Mouse (Mus musculus) gonadal fat pad, adult 2 months (tissue): ENCODE measurements around the gene Slc26a8. TPM values are rescaled to one million over a fixed set of nuclear protein-coding genes. Genes with fewer than 3 reads are reported as not detected.

Experiments
- DNase-seq: peaks from one replicate; pipeline ENCODE4 v3.0.0-alpha.2; 2012; ENCODE audit warnings: low read depth
- polyA plus RNA-seq: library from polyadenylated mRNA; depleted of rRNA; stranded (reverse); fragments of >200 nt; gene quantifications from 2 replicates; pipeline ENCODE4 v1.2.3, GENCODE M21; 2012

The Slc26a8 gene
- polyA plus RNA-seq, 1 experiment: 2.3 TPM

GRCm38 (mm10) chr17:28640113-28640512 is 49.9 kb downstream of the Slc26a8 start:
- DNase-seq: no peak

DNA sequence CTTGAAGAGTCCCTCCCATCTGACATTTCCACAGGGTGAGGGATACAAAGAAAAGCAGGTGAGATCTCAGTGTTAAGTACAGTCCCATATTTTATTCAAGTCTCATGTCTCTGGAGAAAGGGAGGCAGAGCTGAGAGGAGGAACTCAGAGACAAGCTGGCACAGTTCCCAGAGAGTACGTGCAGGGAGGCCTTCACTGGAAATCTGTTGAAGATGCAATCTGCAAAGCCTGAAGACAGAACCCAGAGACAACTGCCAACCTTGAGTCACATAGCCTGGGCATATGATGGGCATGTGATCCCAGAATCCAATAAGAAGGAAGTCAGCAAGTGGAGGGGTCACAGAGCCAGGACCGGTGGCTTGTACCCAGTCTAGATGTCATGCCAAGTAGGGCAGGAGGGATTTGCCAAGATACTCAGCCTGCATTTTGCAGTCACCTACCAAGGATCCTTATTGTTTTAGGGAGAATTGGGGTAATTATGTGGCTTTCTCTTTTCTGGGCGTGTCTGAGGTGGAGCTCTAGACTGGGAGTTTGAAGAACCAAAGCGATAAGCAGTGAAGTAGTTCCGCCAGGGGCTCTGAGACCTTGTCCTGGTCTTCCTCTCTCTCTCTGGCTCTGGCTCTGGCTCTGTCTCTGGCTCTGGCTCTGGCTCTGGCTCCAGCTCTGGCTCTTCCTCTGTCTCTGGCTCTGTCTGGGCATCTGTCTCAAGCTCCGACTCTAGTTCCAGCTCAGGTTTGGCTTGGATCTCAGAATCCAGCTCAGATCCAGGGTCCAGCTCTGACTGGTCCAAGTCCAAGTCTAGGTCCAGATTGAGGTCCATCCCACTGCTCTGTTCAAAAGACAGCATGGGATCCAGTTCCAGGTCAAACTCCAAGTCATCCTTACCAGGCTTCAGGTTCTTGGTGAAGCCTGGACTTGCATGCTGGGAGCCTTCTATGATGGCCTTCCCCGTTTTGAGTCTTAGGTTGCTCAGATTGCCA is 52.0 kb downstream of the Slc26a8 start:
- no peak for DNase-seq

- DNase-seq: no peak
Measured at GRCm38 (mm10) chr17:28635842-28636241, 54.2 kb downstream of the Slc26a8 start.

DNA sequence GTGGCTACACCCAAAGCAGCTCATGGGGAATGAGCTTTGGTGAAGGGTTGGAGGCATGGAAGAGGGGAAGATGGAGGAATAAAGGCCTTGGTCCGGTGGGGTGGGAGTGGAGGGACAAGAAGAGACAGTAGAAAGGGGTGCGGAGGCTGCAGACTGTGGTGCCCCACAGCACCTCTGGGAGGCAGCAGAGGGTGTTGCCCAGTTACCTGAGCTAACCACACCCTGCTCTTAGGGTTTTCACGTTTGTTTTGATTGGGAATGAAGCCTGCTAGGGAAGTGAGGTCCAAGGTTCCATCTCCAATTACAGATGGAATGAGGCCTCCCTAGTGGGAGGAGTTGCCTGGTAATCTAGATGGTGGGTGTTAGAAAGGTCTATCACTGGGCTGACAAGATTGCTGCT is 60.9 kb downstream of the Slc26a8 start:
- no peak for DNase-seq

DNA sequence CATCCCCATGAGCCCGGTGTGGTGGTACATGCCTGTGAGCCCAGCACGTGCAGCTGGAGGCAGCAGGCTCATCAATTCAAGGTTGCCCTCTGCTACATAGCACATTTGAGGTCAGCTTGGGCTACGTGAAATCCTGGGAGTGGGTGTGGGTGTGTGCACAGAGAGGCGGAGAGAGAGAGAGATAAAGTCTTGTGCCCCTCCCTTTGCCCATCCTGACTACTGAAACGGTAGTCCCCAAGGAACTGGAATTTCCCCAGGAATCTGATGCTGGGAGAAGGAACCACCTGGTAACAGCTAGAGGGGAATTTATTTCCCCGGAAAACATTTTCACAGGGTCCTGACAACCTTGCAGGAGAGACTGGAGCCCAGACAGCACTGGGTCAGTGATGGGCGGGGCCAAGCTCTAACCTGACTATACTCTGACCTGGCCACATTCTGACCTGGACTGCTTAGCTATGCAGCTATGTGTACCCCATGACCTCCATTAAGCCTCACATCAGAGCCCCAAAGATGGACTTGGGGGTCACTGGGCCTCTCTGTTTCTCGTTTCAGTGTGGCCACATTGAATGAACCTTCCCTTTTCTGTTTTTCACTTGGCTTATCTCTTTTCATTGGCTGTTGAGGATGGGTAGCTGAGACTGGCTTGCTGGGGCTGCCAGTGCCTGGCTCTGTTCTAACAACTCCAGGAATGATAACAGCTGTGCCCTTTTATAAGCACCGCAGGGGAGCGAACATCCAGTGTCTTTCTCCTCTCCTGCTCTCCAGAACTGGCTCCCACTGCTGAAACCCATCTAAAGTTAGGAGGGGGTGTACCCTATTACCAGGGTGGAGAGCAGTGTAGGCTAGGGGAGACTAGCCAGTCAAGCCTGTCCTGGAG is 61.5 kb downstream of the Slc26a8 start:
- no peak for DNase-seq

DNA sequence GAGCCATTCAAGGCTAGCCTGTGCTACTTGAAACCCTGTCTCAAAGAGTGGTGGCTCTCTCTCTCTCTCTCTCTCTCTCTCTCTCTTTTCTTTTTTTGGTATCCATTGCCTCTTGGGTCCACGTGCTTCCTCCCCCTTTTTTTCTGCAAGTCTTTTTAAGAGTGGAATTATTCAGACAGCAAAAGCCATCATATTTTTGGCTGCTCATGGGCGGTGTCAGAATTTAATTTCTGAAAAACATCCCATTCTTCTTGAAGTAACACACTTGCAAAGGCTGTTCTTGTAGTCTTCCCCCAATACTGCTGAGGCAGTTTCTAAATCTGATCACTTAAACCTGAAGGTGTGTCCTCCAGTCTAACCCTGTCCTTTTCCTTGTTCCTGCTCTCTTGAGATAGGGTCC is 63.1 kb downstream of the Slc26a8 start:
- no peak for DNase-seq

GRCm38 (mm10) chr17:28625327-28625726 is 64.7 kb downstream of the Slc26a8 start:
- no peak for DNase-seq

GRCm38 (mm10) chr17:28624841-28625240 is 65.2 kb downstream of the Slc26a8 start:
- no peak for DNase-seq

DNA sequence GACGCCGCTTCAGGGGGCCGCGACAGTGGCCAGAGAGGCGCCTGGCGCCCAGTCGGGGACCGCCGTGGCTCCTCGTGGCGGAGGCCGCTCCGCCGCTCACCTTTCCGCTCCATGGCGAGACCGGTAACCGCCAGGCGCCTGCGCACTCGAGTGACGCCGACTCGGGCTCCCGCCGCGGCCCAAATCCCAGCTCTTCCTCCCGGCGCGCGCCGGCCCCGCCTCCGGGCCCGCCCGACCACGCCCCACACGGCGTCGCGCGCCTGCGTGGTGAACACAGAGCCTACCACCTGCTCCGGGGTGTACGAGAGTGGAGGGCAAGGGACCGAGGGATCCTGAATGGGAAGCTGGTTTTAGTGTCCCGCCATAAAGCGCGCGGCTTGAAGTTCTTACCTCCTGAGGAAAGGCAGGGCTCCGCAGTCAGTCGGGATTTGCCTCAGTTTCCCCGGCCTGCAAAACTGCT is 67.7 kb downstream of the Slc26a8 start, which contains the start of gene Srpk1:
Gene Srpk1 (minus strand): TSS at position 410 of the 460 bp plus-strand sequence.
- DNase-seq: no peak

- DNase-seq: no peak
Measured at GRCm38 (mm10) chr17:28621381-28622299, 68.4 kb downstream of the Slc26a8 start.

DNA sequence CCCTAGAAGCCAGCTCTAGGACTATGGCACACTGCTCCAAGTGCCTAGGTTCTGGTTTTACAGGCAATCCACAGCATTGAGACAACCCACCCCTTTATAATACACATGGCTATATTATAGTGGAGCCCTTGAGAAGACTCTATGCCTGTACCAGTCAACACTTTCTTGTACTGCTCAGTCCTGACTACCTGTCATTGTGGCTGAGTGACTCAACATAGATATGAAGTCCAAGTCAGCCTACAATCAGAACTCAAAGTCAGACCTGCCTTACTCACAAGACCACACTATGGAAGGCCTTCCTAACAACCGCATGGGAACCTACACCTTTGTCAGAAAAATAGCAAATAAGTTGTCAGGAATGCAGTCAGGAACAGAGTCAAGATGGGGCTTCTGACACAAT is 71.3 kb downstream of the Slc26a8 start:
- DNase-seq: no peak

GRCm38 (mm10) chr17:28618124-28618523 is 71.9 kb downstream of the Slc26a8 start:
- no peak for DNase-seq

DNA sequence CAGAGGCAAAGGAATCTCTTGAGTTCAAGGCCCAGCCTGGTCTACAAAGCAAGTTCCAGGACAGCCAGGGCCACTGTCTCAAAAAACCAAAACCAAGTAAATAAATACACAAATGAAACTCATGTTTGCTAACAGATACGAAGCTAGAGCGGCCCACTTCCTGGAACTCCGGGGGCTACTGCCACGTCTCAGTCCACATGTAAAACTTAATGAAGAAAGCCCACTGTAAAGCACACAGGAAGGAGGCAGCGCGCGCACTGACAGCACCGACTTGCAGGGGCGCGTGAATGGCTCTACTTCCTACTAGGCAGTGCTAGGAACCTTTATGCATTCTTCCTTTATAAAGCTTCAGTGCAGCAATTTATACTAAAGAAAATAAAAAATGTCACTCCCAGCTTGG is 72.4 kb downstream of the Slc26a8 start:
- no peak for DNase-seq

- no peak for DNase-seq
Measured at GRCm38 (mm10) chr17:28615332-28615731, 74.7 kb downstream of the Slc26a8 start.

DNA sequence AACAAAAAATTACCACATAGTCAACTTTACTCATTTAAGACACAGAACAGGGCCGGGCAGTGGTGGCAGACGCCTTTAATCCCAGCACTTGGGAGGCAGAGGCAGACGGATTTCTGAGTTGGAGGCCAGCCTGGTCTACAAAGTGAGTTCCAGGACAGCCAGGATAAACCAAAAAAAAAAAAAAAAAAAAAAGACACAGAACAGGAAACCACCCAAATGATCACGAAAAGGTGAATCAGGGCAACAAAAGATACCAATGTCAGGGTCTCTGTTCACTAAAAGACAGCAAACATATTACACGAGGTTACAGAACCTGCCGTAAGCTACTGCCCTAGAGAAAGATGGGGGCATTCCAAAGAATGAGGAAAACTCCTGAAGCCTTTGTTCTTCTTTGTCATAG is 76.9 kb downstream of the Slc26a8 start:
- no peak for DNase-seq

- DNase-seq: no peak
Measured at GRCm38 (mm10) chr17:28612603-28613002, 77.4 kb downstream of the Slc26a8 start.

DNA sequence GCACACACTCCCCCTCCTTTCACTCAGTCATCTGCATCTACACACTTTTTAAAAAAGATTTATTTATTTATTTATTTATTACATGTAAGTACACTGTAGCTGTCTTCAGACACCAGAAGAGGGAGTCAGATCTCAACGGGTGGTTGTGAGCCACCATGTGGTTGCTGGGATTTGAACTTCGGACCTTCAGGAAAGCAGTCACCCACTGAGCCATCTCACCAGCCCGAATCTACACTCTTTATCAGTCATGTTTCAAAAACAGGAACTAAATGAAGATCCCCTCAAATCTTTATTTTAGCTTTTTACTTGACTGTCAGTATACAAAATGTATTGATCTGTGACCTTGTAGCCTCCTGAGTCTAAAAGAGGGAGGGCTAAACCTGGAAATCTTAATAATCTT is 80.5 kb downstream of the Slc26a8 start:
- DNase-seq: no peak

GRCm38 (mm10) chr17:28601557-28602250 is 88.3 kb downstream of the Slc26a8 start:
- no peak for DNase-seq

GRCm38 (mm10) chr17:28600780-28601179 is 89.3 kb downstream of the Slc26a8 start:
- no peak for DNase-seq

GRCm38 (mm10) chr17:28593965-28594364 is 96.1 kb downstream of the Slc26a8 start:
- no peak for DNase-seq

- DNase-seq: no peak
Measured at GRCm38 (mm10) chr17:28592998-28593397, 97.0 kb downstream of the Slc26a8 start.
